Mouse (Mus musculus) kidney, adult 2 months (tissue): ENCODE measurements around the gene Slc39a2.

Source experiments
- CTCF ChIP-seq: fragments of 200-500 bp; conservative IDR thresholded peaks from 2 replicates; pipeline ENCODE4 v1.5.1; 2011; ENCODE audit warnings: low read depth, mild to moderate bottlenecking, control low read depth, low read length, moderate library complexity, mixed read lengths; ENCODE audit not compliant: insufficient read depth, insufficient read length
- POLR2A ChIP-seq: fragments of 200-500 bp; IDR thresholded peaks from one replicate; pipeline ENCODE4 v1.6.1; 2011; ENCODE audit warnings: low read depth, low read length, control low read depth

DNA sequence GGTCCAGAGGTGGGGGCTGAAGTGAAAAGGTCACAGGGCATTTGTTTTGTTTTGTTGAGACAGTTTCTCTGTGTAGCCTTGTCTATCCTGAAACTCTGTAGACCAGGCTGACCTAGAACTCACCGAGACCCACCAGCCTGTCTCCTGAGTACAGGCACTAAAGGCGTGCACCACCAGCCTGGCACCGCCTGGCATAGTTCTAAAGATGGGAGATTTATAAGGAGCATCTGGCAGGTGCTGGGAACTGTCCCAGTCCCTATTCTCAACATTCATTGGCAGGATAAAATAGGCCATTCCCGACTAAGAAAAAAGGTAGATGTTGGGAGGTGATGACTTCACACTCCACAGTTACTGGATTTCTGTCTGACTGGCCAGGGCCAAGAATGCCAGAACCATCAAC lies 26.3 kb downstream of the Slc39a2 start:
- no peak for TF ChIP-seq CTCF
- TF ChIP-seq POLR2A, result no peak
